Mouse (Mus musculus) hindbrain, embryonic 12.5 days (tissue): ENCODE measurements at regions not wholly inside any gene's neighbourhood (a gene's known extent, or its start where the extent isn't known, plus 50 kb on each side); places are given as distances from the start of the nearest gene placed in this dataset.

Experiments used
- ATAC-seq: fragments of 200-750 bp; cut with Nextera tagmentation; 2 replicates; pipeline ENCODE4 v1.8.0; 2017; ENCODE audit warnings: moderate TSS enrichment; ENCODE audit not compliant: low FRiP score
- H3K27ac ChIP-seq: fragments of 300-500 bp; sonication (generic); 2 replicates; pipeline ENCODE4 v1.5.1; 2016; ENCODE audit warnings: mild to moderate bottlenecking
- H3K27me3 ChIP-seq: fragments of 300-500 bp; sonication (generic); 2 replicates; pipeline ENCODE4 v1.6.1; 2016; ENCODE audit warnings: mild to moderate bottlenecking
- H3K36me3 ChIP-seq: fragments of 300-500 bp; sonication (generic); 2 replicates; pipeline ENCODE4 v1.6.1; 2016; ENCODE audit warnings: mild to moderate bottlenecking
- H3K4me1 ChIP-seq: fragments of 300-500 bp; sonication (generic); 2 replicates; pipeline ENCODE4 v1.6.1; 2016
- H3K4me2 ChIP-seq: fragments of 300-500 bp; sonication (generic); replicated peaks from 2 replicates; pipeline ENCODE4 v1.6.1; 2016; ENCODE audit warnings: mild to moderate bottlenecking
- H3K4me3 ChIP-seq: fragments of 300-500 bp; sonication (generic); 2 replicates; pipeline ENCODE4 v1.5.1; 2016; ENCODE audit warnings: mild to moderate bottlenecking
- H3K9ac ChIP-seq: fragments of 300-500 bp; sonication (generic); 2 replicates; pipeline ENCODE4 v1.6.1; 2016; ENCODE audit warnings: mild to moderate bottlenecking, moderate library complexity
- H3K9me3 ChIP-seq: fragments of 300-500 bp; sonication (generic); replicated peaks from 2 replicates; pipeline ENCODE4 v1.6.1; 2016; ENCODE audit warnings: mild to moderate bottlenecking
- WGBS: fragments of 180-500 bp; shearing (Covaris S2); methylation state at CpG from one replicate; pipeline ENCODE4 v1.1.7; 2016; 5-methylcytosine and 5-hydroxymethylcytosine counted together

DNA sequence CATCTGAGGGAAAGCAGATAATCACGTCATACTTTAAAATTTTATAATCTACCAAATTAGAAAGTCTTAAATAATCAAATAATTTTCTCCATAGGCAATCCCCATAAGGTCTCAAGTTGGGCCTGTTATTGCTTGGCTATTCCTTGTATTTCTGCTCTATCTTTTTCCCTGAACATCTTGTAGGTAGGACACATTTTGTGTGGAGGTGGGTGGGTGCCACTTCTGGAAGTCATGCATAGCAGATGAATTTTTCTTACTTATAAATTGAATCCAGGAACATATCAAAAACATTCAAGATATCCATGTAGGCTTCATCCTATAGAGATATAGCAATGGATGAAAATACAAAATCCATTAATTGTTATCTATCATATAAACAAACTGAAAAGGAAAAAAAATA, 1418.7 kb downstream of the Cdh11 start:
- H3K4me2 ChIP-seq = no peak overlapping the region
- ATAC-seq = no peak
- no peaks in the 10 kb centered on the region for H3K4me1 ChIP-seq
- H3K9me3 ChIP-seq = no peaks in the 10 kb centered on the region
- no peaks in the 10 kb centered on the region for H3K27me3 ChIP-seq
- no peak overlapping the region for H3K9ac ChIP-seq
- H3K36me3 ChIP-seq = no peaks in the 10 kb centered on the region
- no peak overlapping the region for H3K27ac ChIP-seq
- no peak overlapping the region for H3K4me3 ChIP-seq
- WGBS = 97% methylated on average over 1 of the region's 1 CpGs

DNA sequence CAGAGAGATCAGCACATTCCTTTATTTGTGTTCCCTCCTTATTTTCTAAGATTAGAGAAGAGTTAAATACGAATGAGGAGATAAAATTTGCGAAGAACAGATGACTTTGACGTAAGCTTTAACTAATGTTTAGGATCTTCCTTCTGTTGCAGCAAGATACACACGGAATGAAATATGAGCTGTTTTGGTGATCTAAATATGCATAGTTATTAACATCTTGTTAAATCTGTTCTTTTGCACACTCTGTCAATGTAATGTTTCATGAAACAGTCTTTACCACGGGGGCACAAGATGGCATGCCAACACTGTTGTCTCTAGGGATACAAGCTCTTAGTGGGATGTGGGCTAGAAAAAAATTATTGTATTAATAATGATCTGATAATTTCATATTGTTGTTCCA, 1434.6 kb downstream of the Cdh11 start:
- no peak for ATAC-seq
- WGBS = 77% methylated on average over 5 of the region's 5 CpGs

DNA sequence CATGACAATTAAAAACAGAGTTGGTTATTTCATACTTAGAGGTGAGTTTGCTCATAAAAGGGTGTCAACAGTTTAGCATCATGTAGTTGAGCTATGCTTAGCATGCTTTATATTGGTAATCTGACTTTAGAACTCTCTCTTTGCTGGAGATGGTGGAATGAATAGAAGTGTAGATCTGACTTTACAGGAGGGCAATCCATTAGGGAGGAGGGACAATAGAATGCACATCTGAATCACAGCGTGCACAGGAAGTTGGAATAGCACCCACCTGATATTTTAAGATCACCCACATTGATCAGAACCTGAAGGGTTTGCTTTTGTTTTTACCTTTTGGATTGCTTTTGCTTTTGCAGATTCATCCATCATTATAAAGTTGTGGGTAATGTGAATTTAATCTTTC, 1435.7 kb downstream of the Cdh11 start:
- ATAC-seq = no peak
- Histone ChIP-seq H3K4me1 (no peaks in the 10 kb centered on the region), H3K9me3 (no peaks in the 10 kb centered on the region), H3K36me3 (no peaks in the 10 kb centered on the region), H3K4me2 (no peak overlapping the region), H3K4me3 (no peak overlapping the region), H3K27ac (no peak overlapping the region), H3K27me3 (no peaks in the 10 kb centered on the region), H3K9ac (no peak overlapping the region)
- 73% methylated on average over 1 of the region's 1 CpGs for WGBS

More for the DNA sequence above, 1434.6 kb downstream of the Cdh11 start:
- Histone ChIP-seq H3K4me1 (no peaks in the 10 kb centered on the region), H3K4me3 (no peak overlapping the region), H3K36me3 (no peaks in the 10 kb centered on the region), H3K27ac (no peak overlapping the region), H3K4me2 (no peak overlapping the region), H3K9ac (no peak overlapping the region), H3K27me3 (no peaks in the 10 kb centered on the region), H3K9me3 (no peaks in the 10 kb centered on the region)

DNA sequence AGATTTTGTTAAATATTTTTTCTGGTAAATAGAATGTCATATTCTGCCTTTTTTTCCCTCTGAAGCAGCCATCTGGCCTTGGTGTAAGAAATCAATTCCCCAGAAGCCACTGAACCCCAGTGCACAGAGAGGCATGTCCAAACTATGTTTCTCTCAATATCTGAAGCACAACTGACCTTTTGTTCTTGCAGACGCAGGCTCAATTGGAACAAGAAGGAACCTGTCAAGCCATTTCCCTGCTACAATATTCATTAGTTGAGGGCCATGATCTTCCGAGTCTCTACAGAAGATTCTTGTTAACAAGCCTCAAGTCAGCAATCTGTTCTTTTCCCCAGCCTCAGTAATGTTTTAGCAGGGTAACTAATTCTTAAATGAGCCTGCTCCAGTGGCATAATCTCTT, 1456.2 kb downstream of the Cdh11 start:
- no peaks in the 10 kb centered on the region for H3K36me3 ChIP-seq
- H3K27ac ChIP-seq = no peak overlapping the region
- no peak overlapping the region for H3K9ac ChIP-seq
- no peaks in the 10 kb centered on the region for H3K27me3 ChIP-seq
- H3K4me3 ChIP-seq = no peak overlapping the region
- H3K4me1 ChIP-seq = 0 out of 2 replicates have a peak, but pooled peaks cover 5% of the 10 kb centered on the region
- 16% methylated on average over 2 of the region's 2 CpGs for WGBS
- H3K9me3 ChIP-seq = no peaks in the 10 kb centered on the region
- peak; percentile 78 for ATAC-seq
- H3K4me2 ChIP-seq = no peak overlapping the region

DNA sequence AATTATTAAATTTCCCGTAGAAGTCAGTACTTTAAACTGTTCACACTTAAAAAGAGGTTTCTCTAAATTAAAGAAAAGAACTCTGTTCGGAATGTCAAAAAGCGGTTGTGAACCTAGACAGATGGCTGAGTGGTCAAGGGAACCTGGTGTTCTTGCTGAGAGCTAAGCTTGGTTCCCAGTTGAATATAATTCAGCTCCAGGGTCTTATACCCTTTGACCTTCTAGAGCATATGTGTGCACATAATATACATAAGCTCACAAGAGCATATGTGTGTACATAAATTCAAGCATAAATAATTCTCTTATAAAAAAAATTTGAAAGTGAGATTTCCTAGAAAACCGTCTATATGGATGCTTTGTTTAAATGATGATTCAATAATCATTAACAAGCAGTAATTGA, 1456.7 kb downstream of the Cdh11 start:
- no peak overlapping the region for H3K9ac ChIP-seq
- ATAC-seq = no peak
- WGBS = 59% methylated on average over 4 of the region's 4 CpGs

DNA sequence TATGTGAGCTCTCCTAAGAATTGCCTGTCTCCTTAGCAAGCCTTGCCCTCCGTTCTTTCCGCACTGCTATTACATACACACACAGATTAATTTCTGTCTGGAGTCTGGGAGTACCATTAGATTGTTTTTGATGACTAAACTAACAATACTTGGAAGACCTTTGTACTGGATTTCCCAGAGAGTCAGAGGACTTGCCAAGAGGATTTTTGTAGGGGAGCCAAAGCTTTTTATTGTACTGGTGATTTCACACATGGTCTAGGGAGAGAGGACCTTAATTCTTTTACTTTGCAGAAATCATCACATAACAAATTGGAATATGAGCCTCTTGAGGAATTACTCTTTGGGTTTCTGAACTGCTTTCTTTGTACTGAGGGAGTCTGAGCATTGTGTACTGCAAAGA, 1486.9 kb downstream of the Cdh11 start:
- Histone ChIP-seq H3K27me3 (no peaks in the 10 kb centered on the region), H3K4me3 (no peak overlapping the region), H3K9ac (no peak overlapping the region), H3K27ac (no peak overlapping the region), H3K36me3 (no peaks in the 10 kb centered on the region), H3K4me1 (no peaks in the 10 kb centered on the region), H3K4me2 (no peak overlapping the region), H3K9me3 (no peaks in the 10 kb centered on the region)
- ATAC-seq = no peak
- WGBS = 90% methylated on average over 2 of the region's 2 CpGs

More for the DNA sequence above, 1456.7 kb downstream of the Cdh11 start:
- Histone ChIP-seq H3K4me2 (no peak overlapping the region), H3K27me3 (no peaks in the 10 kb centered on the region), H3K4me3 (no peak overlapping the region), H3K27ac (no peak overlapping the region), H3K9me3 (no peaks in the 10 kb centered on the region), H3K36me3 (no peaks in the 10 kb centered on the region), H3K4me1 (0 out of 2 replicates have a peak, but pooled peaks cover 5% of the 10 kb centered on the region)

DNA sequence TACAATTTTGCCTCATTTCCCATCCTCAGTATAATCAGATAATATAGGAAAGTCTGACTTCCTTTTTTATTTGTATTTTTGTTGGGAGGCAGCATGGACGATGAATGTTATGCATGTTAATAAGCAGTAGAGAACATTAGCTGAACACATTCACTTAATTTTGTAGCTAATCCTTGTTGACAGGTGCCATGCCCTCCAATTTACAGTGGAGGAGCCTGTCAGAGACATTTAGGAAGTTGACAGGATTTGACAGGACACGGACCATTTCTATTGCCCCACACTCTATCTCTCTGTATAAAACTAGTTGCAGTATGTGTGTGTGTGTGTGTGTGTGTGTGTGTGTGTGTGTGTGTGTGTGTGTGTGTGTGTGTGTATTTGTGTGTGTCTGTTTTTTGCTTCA, 1495.4 kb downstream of the Cdh11 start:
- Histone ChIP-seq H3K9ac (no peak overlapping the region), H3K9me3 (no peaks in the 10 kb centered on the region), H3K36me3 (no peaks in the 10 kb centered on the region), H3K4me3 (no peak overlapping the region), H3K4me1 (no peaks in the 10 kb centered on the region), H3K27me3 (no peaks in the 10 kb centered on the region), H3K4me2 (no peak overlapping the region), H3K27ac (no peak overlapping the region)
- 81% methylated on average over 2 of the region's 2 CpGs for WGBS
- ATAC-seq = no peak

DNA sequence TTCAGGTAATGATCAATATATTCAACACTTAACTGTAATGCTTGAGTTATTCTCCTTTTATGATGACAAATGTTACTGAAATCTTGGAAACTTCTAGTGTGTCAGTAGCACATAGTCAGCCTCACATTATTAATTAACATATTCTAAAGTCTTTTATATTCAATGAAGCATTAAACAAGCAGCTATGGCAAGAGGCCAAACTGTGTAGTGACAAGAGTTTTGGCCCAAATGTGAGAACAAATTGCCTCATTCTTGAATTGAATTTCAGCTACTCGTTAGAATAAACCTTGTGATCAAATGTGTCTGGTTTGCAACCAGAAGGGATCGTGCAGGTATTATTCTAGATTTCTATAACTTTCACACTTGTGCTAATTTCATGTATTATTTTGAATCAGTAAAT, 1542.8 kb downstream of the Cdh11 start:
- ATAC-seq = no peak

DNA sequence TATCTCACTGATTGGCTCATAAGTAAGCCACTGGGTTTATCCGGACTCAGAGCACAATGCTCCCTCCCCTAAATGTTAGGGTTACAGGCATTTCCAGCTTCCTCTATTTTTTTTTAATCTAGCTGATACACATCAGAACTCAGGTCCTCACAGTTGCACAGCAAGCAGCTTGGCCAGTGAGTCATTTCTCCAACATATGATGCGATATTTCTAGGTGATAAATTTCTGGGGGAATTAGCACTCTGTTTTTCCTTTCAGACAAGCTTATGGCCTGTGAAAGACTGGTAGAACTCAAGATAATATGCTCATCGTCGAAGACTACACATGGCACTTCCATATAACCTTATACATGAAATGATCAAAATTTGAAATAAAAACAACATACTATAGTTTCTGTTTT, 1543.6 kb downstream of the Cdh11 start:
- WGBS = 87% methylated on average over 4 of the region's 4 CpGs
- Histone ChIP-seq H3K27me3 (no peaks in the 10 kb centered on the region), H3K9me3 (no peaks in the 10 kb centered on the region), H3K4me2 (no peak overlapping the region), H3K36me3 (no peaks in the 10 kb centered on the region), H3K9ac (no peak overlapping the region), H3K4me1 (no peaks in the 10 kb centered on the region), H3K4me3 (no peak overlapping the region), H3K27ac (no peak overlapping the region)
- no peak for ATAC-seq

More for the DNA sequence above, 1542.8 kb downstream of the Cdh11 start:
- H3K4me1 ChIP-seq = no peaks in the 10 kb centered on the region
- no peaks in the 10 kb centered on the region for H3K27me3 ChIP-seq
- no peak overlapping the region for H3K4me3 ChIP-seq
- 89% methylated on average over 2 of the region's 2 CpGs for WGBS
- H3K4me2 ChIP-seq = no peak overlapping the region
- H3K9me3 ChIP-seq = no peaks in the 10 kb centered on the region
- H3K27ac ChIP-seq = no peak overlapping the region
- H3K36me3 ChIP-seq = no peaks in the 10 kb centered on the region
- no peak overlapping the region for H3K9ac ChIP-seq

DNA sequence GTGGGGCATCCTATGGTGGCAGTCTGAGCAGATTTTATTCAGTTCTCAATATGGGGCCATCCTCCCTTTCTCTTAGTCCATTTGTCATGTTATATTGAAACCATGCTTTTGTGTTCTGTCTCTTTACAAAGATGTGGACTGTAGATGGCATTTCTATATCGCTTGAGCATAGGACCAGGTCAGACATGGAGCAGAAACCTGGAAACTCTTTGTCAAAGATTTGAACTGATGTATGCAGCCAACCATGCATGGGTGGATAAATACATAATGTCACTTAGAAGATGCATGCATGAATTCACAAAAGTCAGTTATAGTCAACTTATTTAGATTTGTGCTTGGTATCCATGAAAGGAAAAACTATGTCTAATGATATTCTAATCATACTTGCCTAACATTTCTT, 1587.5 kb downstream of the Cdh11 start:
- no peak for ATAC-seq
- H3K4me3 ChIP-seq = no peak overlapping the region
- no peak overlapping the region for H3K27ac ChIP-seq
- WGBS = 74% methylated on average over 1 of the region's 1 CpGs
- no peak overlapping the region for H3K4me2 ChIP-seq
- H3K36me3 ChIP-seq = no peaks in the 10 kb centered on the region
- no peaks in the 10 kb centered on the region for H3K27me3 ChIP-seq
- no peak overlapping the region for H3K9ac ChIP-seq
- no peaks in the 10 kb centered on the region for H3K9me3 ChIP-seq
- no peaks in the 10 kb centered on the region for H3K4me1 ChIP-seq

DNA sequence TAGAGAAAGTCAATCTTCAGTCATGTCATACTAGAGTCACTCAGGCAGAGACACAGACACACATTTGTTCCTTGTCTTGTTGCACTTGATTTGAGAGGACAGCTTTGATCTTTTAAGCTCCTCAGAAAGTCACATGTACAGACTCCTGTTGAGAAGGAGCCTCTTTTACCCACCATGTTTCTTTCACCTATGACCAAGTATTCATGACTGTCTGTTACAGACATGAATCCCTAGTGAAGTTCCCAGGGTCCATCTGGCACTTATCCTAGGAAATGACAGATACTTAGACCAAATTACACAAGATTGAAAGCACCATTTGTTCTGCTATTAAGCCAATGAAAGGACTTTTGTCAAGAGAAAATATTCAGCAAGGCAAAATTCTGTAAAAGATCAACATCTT, 1588.7 kb downstream of the Cdh11 start:
- Histone ChIP-seq H3K4me1 (no peaks in the 10 kb centered on the region), H3K4me3 (no peak overlapping the region), H3K27ac (no peak overlapping the region), H3K36me3 (no peaks in the 10 kb centered on the region), H3K27me3 (no peaks in the 10 kb centered on the region), H3K9ac (no peak overlapping the region), H3K4me2 (no peak overlapping the region), H3K9me3 (no peaks in the 10 kb centered on the region)
- ATAC-seq = no peak

DNA sequence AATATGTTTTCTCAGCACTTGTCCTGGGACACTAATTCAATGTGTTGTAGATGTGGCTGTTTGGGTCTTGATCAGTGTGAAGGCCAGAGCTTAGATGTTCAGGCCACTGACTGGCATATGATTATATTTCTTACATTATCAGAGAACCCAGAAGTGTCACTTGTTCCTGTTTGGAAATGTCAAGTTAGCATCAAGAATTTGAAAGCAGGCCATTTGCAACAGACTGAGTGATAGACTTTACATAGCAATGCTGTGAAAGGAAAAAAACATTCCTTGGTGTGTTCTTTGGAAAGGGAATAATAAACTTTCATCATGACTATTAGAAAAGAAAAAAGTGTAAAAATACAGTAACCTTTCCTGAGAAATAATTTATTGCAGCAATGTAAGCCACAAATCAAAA, 1596.9 kb downstream of the Cdh11 start:
- H3K27ac ChIP-seq = no peak overlapping the region
- no peak for ATAC-seq

DNA sequence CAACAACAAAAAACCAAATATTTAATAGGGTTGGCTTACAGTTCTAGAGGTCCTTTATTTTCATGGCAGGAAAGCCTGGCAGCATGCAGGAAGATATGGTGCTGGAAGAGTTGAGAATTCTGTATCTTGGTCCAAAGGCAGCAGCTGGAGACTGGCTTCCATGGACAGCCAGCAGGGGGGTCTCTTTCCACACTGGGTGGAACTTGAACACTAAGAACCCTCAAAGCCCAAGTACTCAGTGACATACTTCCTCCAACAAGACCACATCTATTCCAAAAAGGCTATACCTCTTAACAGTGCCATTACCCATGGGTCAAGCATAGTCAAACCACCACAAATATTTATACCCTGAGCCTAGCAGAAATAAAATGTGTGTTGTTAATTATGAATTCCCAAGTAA, 1630.5 kb downstream of the Cdh11 start:
- H3K36me3 ChIP-seq = no peaks in the 10 kb centered on the region
- ATAC-seq = peak; percentile 50; the same call in 1 of the 2 replicates
- no peak overlapping the region for H3K27ac ChIP-seq
- no peaks in the 10 kb centered on the region for H3K27me3 ChIP-seq
- H3K9ac ChIP-seq = no peak overlapping the region
- H3K4me3 ChIP-seq = no peak overlapping the region
- no peaks in the 10 kb centered on the region for H3K9me3 ChIP-seq
- H3K4me2 ChIP-seq = no peak overlapping the region
- H3K4me1 ChIP-seq = no peaks in the 10 kb centered on the region

More for the DNA sequence above, 1596.9 kb downstream of the Cdh11 start:
- Histone ChIP-seq H3K36me3 (no peaks in the 10 kb centered on the region), H3K9me3 (no peaks in the 10 kb centered on the region), H3K4me2 (no peak overlapping the region), H3K4me1 (no peaks in the 10 kb centered on the region), H3K27me3 (no peaks in the 10 kb centered on the region), H3K9ac (no peak overlapping the region), H3K4me3 (no peak overlapping the region)
